Comparison of ENCODE assay signal across 13 mouse cellular contexts in genomic region chr11:98385638-98386585, GRCm38 (mm10). TPM values are rescaled to one million over a fixed set of nuclear protein-coding genes. Genes with fewer than 3 reads are reported as not detected.
DNase-seq lines count a peak whose midpoint lies in the region; ATAC-seq and TF ChIP-seq lines count a peak whose summit lies in the region.
"Had no signal": no experiment of that assay in that cellular context is flagged by ENCODE, and none has a peak within 500 bp of the region (broad histone marks: within the 10 kb centered on the region; RNA-seq: fewer than 3 reads in every experiment).

TSS of gene Pnmt (plus strand) at chr11:98386450.

- peak within 1 kb of the TSS; percentile 33 for H3K4me2 ChIP-seq in hindbrain, embryonic 15.5 days

- H3K36me3 ChIP-seq in heart, adult 2 months (ENCODE audit: control insufficient read depth, insufficient read depth, low read length), result no peaks in the 10 kb centered on the region
- H3K36me3 ChIP-seq in ES-Bruce4 (ENCODE audit: control insufficient read depth, insufficient read depth, low read length, poor library complexity, severe bottlenecking), result no peaks in the 10 kb centered on the region
- 0 out of 2 replicates have a peak, but pooled peaks cover under 1% of the 10 kb centered on the region for H3K36me3 ChIP-seq in hindbrain, embryonic 15.5 days

- H3K9me3 ChIP-seq in ES-Bruce4 (replicated peaks; ENCODE audit: control insufficient read depth, insufficient read depth, low read length, poor library complexity, severe bottlenecking), result no peaks in the 10 kb centered on the region
- no peaks in the 10 kb centered on the region for H3K9me3 ChIP-seq in hindbrain, embryonic 15.5 days
- H3K9me3 ChIP-seq: G1E had no signal

- ATAC-seq in hindbrain, embryonic 15.5 days (ENCODE audit: low FRiP score, low read depth), result no peak

- TF ChIP-seq EP300 in heart, adult 2 months (IDR thresholded peaks at IDR 0.05; ENCODE audit: insufficient read depth, low read depth, low read length), result peak; percentile 95
- TF ChIP-seq EP300 in ES-Bruce4 (IDR thresholded peaks at IDR 0.05; ENCODE audit: insufficient read depth, low read depth, low read length), result no peak

- H3K4me3 ChIP-seq in heart, adult 2 months, result no peak within 1 kb of the TSS
- peak within 1 kb of the TSS; percentile 5 for H3K4me3 ChIP-seq in ES-Bruce4 (ENCODE audit: low read depth, low read length)
- no peak within 1 kb of the TSS for H3K4me3 ChIP-seq in hindbrain, embryonic 15.5 days
- H3K4me3 ChIP-seq: erythroblast, embryonic 14.5 days had no signal

- H3K79me2 ChIP-seq in heart, adult 2 months (replicated peaks; ENCODE audit: control insufficient read depth, insufficient read depth, low read length), result no peaks in the 10 kb centered on the region

- no peaks in the 10 kb centered on the region; the same call in 1 of the 2 replicates for H3K27me3 ChIP-seq in heart, adult 2 months (ENCODE audit: control insufficient read depth, insufficient read depth, low read length)
- H3K27me3 ChIP-seq in ES-Bruce4 (ENCODE audit: control insufficient read depth, insufficient read depth, low read length, poor library complexity, severe bottlenecking), result no peaks in the 10 kb centered on the region
- H3K27me3 ChIP-seq in hindbrain, embryonic 15.5 days, result peaks cover 34% of the 10 kb centered on the region

- H3K4me1 ChIP-seq in heart, adult 2 months (ENCODE audit: control insufficient read depth, insufficient read depth, low read length), result no peaks in the 10 kb centered on the region
- H3K4me1 ChIP-seq in ES-Bruce4 (ENCODE audit: control insufficient read depth, insufficient read depth, low read length), result no peaks in the 10 kb centered on the region
- 0 out of 2 replicates have a peak, but pooled peaks cover 3% of the 10 kb centered on the region for H3K4me1 ChIP-seq in hindbrain, embryonic 15.5 days (replicated peaks)

- peak; percentile 15; the same call in 1 of the 2 replicates for TF ChIP-seq CTCF in heart, adult 2 months (IDR thresholded peaks at IDR 0.05)
- no peak for TF ChIP-seq CTCF in ES-Bruce4 (IDR thresholded peaks at IDR 0.05; ENCODE audit: low read depth, low read length)

- TF ChIP-seq POLR2A in heart, adult 2 months (IDR thresholded peaks at IDR 0.05; ENCODE audit: insufficient read depth, low read depth, low read length), result peak; percentile 71
- no peak for TF ChIP-seq POLR2A in ES-Bruce4 (IDR thresholded peaks at IDR 0.05; ENCODE audit: insufficient read depth, low read length)

- WGBS in heart, adult 2 months, result 42% methylated on average over 25 of the region's 25 CpGs
- WGBS in hindbrain, embryonic 15.5 days, result 52% methylated on average over 25 of the region's 25 CpGs

- intact Hi-C loops in heart, adult 2 months (cut with DNase I), result no loop called here
- intact Hi-C loops in heart, postnatal 36 days (cut with DNase I), result no loop called here

- H3K9ac ChIP-seq in heart, adult 2 months (ENCODE audit: low read depth, low read length), result peak within 1 kb of the TSS; percentile 93
- no peak within 1 kb of the TSS for H3K9ac ChIP-seq in ES-Bruce4 (ENCODE audit: low read depth, poor library complexity, severe bottlenecking)
- no peak within 1 kb of the TSS for H3K9ac ChIP-seq in hindbrain, embryonic 15.5 days

- DNase-seq in heart, adult 2 months, result peak; percentile 49 to 56
- no peak for DNase-seq in heart, postnatal 36 days
- DNase-seq in adrenal gland, postnatal 4 days (ENCODE audit: low spot score in 2 of 2), result no peak
- no peak for DNase-seq in yolk sac, embryonic 10.5 days (ENCODE audit: low spot score)
- no peak for DNase-seq in lung, postnatal 36 days
- DNase-seq in layer of hippocampus, postnatal 36 days, result no peak
- DNase-seq: kidney, adult 2 months had no signal

- peak within 1 kb of the TSS; percentile 95 for H3K27ac ChIP-seq in heart, adult 2 months
- no peak within 1 kb of the TSS for H3K27ac ChIP-seq in ES-Bruce4 (ENCODE audit: insufficient read depth, low read length)
- H3K27ac ChIP-seq in hindbrain, embryonic 15.5 days (replicated peaks), result no peak within 1 kb of the TSS

RNA-seq across cellular contexts. Expression of gene Pnmt, which starts in this region (rescaled TPM):
- 1 to 10 TPM in 1 of 2 experiments, under 1 TPM in 1; 0.91 to 1.5 TPM for total RNA-seq in heart, adult 2 months (2021)
- polyA plus RNA-seq in heart, adult 2 months (2012; rRNA removed), result 1.6 and 2.6 TPM in 2 replicates
- total RNA-seq in heart, postnatal 36 days (2021), result 1 to 10 TPM in 1 of 2 experiments, under 1 TPM in 1; 0.76 to 1.6 TPM
- polyA plus RNA-seq in ES-Bruce4 (2011; ENCODE audit: insufficient read depth, insufficient read length, low read depth, missing spikeins), result not detected in 2 replicates
- 100 to 1,000 TPM; 686 to 903 TPM for total RNA-seq in adrenal gland, postnatal 4 days (2021)
- polyA plus RNA-seq in hindbrain, embryonic 15.5 days (2015; fragmentation: Nextera tagmentation; extraction: Ambion mirVana), result 3.7 and 4.0 TPM in 2 replicates
- total RNA-seq in layer of hippocampus, postnatal 36 days (2021), result not detected
- total RNA-seq: G1E; liver, adult 2 months; monocyte, adult 5-6 weeks had no signal
- polyA plus RNA-seq: erythroblast, embryonic 14.5 days; G1E; kidney, adult 2 months; liver, adult 2 months had no signal

Comparison
In these comparisons a context has a peak if more than half of its experiments do, and no peak if none do; other contexts are left out.
1. RNA of gene Pnmt (total RNA-seq): 686 to 903 TPM in adrenal gland, postnatal 4 days; 0.76 to 1.6 TPM in heart, postnatal 36 days, 0.91 to 1.5 TPM in heart, adult 2 months and not detected in layer of hippocampus, postnatal 36 days; every median in the first group is over 100 times any median in the second.
2. DNase-seq: peak in heart, adult 2 months (2 of 2); none in heart, postnatal 36 days (0 of 2), adrenal gland, postnatal 4 days (0 of 2), yolk sac, embryonic 10.5 days (single experiment), lung, postnatal 36 days (single experiment) and layer of hippocampus, postnatal 36 days (0 of 2).